Mouse (Mus musculus): ENCODE results near the gene Stub1.
A peak's percentile ranks its signal among the peaks of the same experiment; 100 is the strongest.

GRCm38 (mm10) chr17:25829558-25830017 is 3.6 kb downstream of the Stub1 start:
- no peak for TF ChIP-seq CTCF (IDR thresholded peaks at IDR 0.05)
- 0 out of 2 replicates have a peak, but pooled peaks have one; percentile 19 for TF ChIP-seq POLR2A (IDR thresholded peaks at IDR 0.05; ENCODE audit: insufficient read depth, low read depth, low read length)
- no peak for TF ChIP-seq EP300 (IDR thresholded peaks at IDR 0.05; ENCODE audit: insufficient read depth, low read depth, low read length)

All from heart, adult 2 months (tissue).